Mouse (Mus musculus): Measurements from ENCODE around the gene Abhd4. TPM values are rescaled to one million over a fixed set of nuclear protein-coding genes. Genes with fewer than 3 reads are reported as not detected.

Abhd4 gene
- total and polyA plus RNA-seq, 2 experiments from 2014 or later, result 69.7 to 75.1 TPM

- Histone ChIP-seq H3K9ac (no peak overlapping the region), H3K4me3 (ENCODE audit: low read depth, low read length) (no peak overlapping the region), H3K36me3 (ENCODE audit: insufficient read depth) (no peaks in the 10 kb centered on the region), H3K4me2 (ENCODE audit: low read depth) (no peak overlapping the region), H3K9me3 (ENCODE audit: low read length) (no peaks in the 10 kb centered on the region), H3K27me3 (ENCODE audit: insufficient read depth, low read length) (no peaks in the 10 kb centered on the region), H3K4me1 (ENCODE audit: insufficient read depth) (no peaks in the 10 kb centered on the region), H3K27ac (ENCODE audit: low read depth, low read length) (no peak overlapping the region)
- 88% methylated on average over 3 of the region's 3 CpGs for WGBS
- no peak for DNase-seq
- ATAC-seq, result no peak
- TF ChIP-seq CTCF (IDR thresholded peaks at IDR 0.05; ENCODE audit: low read depth), result no peak
These were observed 18.7 kb downstream of the Abhd4 start for GRCm38 (mm10) chr14:54272696-54273095.

GRCm38 (mm10) chr14:54276446-54276845, 22.5 kb downstream of the Abhd4 start:
- Histone ChIP-seq H3K27ac (ENCODE audit: low read depth, low read length) (no peak overlapping the region), H3K9me3 (ENCODE audit: low read length) (no peaks in the 10 kb centered on the region), H3K36me3 (ENCODE audit: insufficient read depth) (no peaks in the 10 kb centered on the region), H3K9ac (no peak overlapping the region), H3K27me3 (ENCODE audit: insufficient read depth, low read length) (no peaks in the 10 kb centered on the region), H3K4me3 (ENCODE audit: low read depth, low read length) (no peak overlapping the region), H3K4me1 (ENCODE audit: insufficient read depth) (no peaks in the 10 kb centered on the region), H3K4me2 (ENCODE audit: low read depth) (no peak overlapping the region)
- ATAC-seq (no peak), DNase-seq (no peak)
- no peak for TF ChIP-seq CTCF (IDR thresholded peaks at IDR 0.05; ENCODE audit: low read depth)
- 97% methylated on average over 2 of the region's 2 CpGs for WGBS

GRCm38 (mm10) chr14:54284839-54285238, 30.9 kb downstream of the Abhd4 start, which contains the start of gene Olfr49:
Olfr49 (minus strand) TSS chr14:54284939.
- Histone ChIP-seq H3K9ac (no peak within 1 kb of the TSS), H3K4me1 (ENCODE audit: insufficient read depth) (no peaks in the 10 kb centered on the region), H3K27ac (ENCODE audit: low read depth, low read length) (no peak within 1 kb of the TSS), H3K4me2 (ENCODE audit: low read depth) (no peak within 1 kb of the TSS), H3K9me3 (ENCODE audit: low read length) (no peaks in the 10 kb centered on the region), H3K4me3 (ENCODE audit: low read depth, low read length) (no peak within 1 kb of the TSS), H3K36me3 (ENCODE audit: insufficient read depth) (no peaks in the 10 kb centered on the region), H3K27me3 (ENCODE audit: insufficient read depth, low read length) (no peaks in the 10 kb centered on the region)
- no peak for TF ChIP-seq CTCF (IDR thresholded peaks at IDR 0.05; ENCODE audit: low read depth)
- DNase-seq (no peak), ATAC-seq (no peak)
- 76% methylated on average over 1 of the region's 1 CpGs for WGBS

GRCm38 (mm10) chr14:54300136-54300535, 46.1 kb downstream of the Abhd4 start:
- H3K9me3 ChIP-seq (ENCODE audit: low read length), result no peaks in the 10 kb centered on the region
- H3K4me3 ChIP-seq (ENCODE audit: low read depth, low read length), result no peak overlapping the region
- no peaks in the 10 kb centered on the region for H3K27me3 ChIP-seq (ENCODE audit: insufficient read depth, low read length)
- no peak for DNase-seq
- H3K4me1 ChIP-seq (ENCODE audit: insufficient read depth), result no peaks in the 10 kb centered on the region
- no peak for ATAC-seq
- no peaks in the 10 kb centered on the region for H3K36me3 ChIP-seq (ENCODE audit: insufficient read depth)
- H3K4me2 ChIP-seq (ENCODE audit: low read depth), result no peak overlapping the region
- WGBS, result 85% methylated on average over 5 of the region's 5 CpGs
- no peak for TF ChIP-seq CTCF (IDR thresholded peaks at IDR 0.05; ENCODE audit: low read depth)
- no peak overlapping the region for H3K27ac ChIP-seq (ENCODE audit: low read depth, low read length)
- H3K9ac ChIP-seq, result no peak overlapping the region

- H3K4me1 ChIP-seq (ENCODE audit: insufficient read depth), result no peaks in the 10 kb centered on the region
- no peak for TF ChIP-seq CTCF (IDR thresholded peaks at IDR 0.05; ENCODE audit: low read depth)
- WGBS, result 90% methylated on average over 3 of the region's 3 CpGs
- H3K27ac ChIP-seq (ENCODE audit: low read depth, low read length), result no peak overlapping the region
- H3K27me3 ChIP-seq (ENCODE audit: insufficient read depth, low read length), result no peaks in the 10 kb centered on the region
- H3K4me2 ChIP-seq (ENCODE audit: low read depth), result no peak overlapping the region
- no peak for ATAC-seq
- no peak overlapping the region for H3K4me3 ChIP-seq (ENCODE audit: low read depth, low read length)
- no peaks in the 10 kb centered on the region for H3K9me3 ChIP-seq (ENCODE audit: low read length)
- no peaks in the 10 kb centered on the region for H3K36me3 ChIP-seq (ENCODE audit: insufficient read depth)
- DNase-seq, result no peak
- no peak overlapping the region for H3K9ac ChIP-seq
These were observed 46.7 kb downstream of the Abhd4 start for GRCm38 (mm10) chr14:54300676-54301075.

GRCm38 (mm10) chr14:54311763-54312162, 57.8 kb downstream of the Abhd4 start:
- DNase-seq, result no peak
- TF ChIP-seq CTCF (IDR thresholded peaks at IDR 0.05; ENCODE audit: low read depth), result no peak
- Histone ChIP-seq H3K27ac (ENCODE audit: low read depth, low read length) (no peak overlapping the region), H3K36me3 (ENCODE audit: insufficient read depth) (no peaks in the 10 kb centered on the region), H3K9me3 (ENCODE audit: low read length) (no peaks in the 10 kb centered on the region), H3K9ac (no peak overlapping the region), H3K4me3 (ENCODE audit: low read depth, low read length) (no peak overlapping the region), H3K27me3 (ENCODE audit: insufficient read depth, low read length) (no peaks in the 10 kb centered on the region), H3K4me2 (ENCODE audit: low read depth) (no peak overlapping the region), H3K4me1 (ENCODE audit: insufficient read depth) (no peaks in the 10 kb centered on the region)
- ATAC-seq, result no peak
- 28% methylated on average over 3 of the region's 3 CpGs for WGBS

Other genes starting within 250 kb of the Abhd4 start
- 115 and 230 TPM in 2 replicates for gene Dad1, start 84 bp upstream of the Abhd4 start, total RNA-seq (2014; rRNA removed)
- 375 and 416 TPM in 2 replicates for gene Dad1, start 84 bp upstream of the Abhd4 start, polyA plus RNA-seq (2015; fragmentation: Nextera tagmentation; extraction: Ambion mirVana)
- not detected in 2 replicates for gene Olfr49, start 30.8 kb downstream of the Abhd4 start, total RNA-seq (2014; rRNA removed)
- 0.18 TPM in 1 of 2 replicates, not detected in the other for gene Olfr49, start 30.8 kb downstream of the Abhd4 start, polyA plus RNA-seq (2015; fragmentation: Nextera tagmentation; extraction: Ambion mirVana)
- gene Oxa1l, start 106.6 kb downstream of the Abhd4 start, total RNA-seq (2014; rRNA removed), result 52.9 and 76.9 TPM in 2 replicates
- gene Oxa1l, start 106.6 kb downstream of the Abhd4 start, polyA plus RNA-seq (2015; fragmentation: Nextera tagmentation; extraction: Ambion mirVana), result 51.6 and 59.4 TPM in 2 replicates
- 2.2 and 3.4 TPM in 2 replicates for gene Slc7a7, start 163.6 kb downstream of the Abhd4 start, total RNA-seq (2014; rRNA removed)
- 2.8 and 3.2 TPM in 2 replicates for gene Slc7a7, start 163.6 kb downstream of the Abhd4 start, polyA plus RNA-seq (2015; fragmentation: Nextera tagmentation; extraction: Ambion mirVana)
- gene Mrpl52, start 172.7 kb downstream of the Abhd4 start, total RNA-seq (2014; rRNA removed), result 151 and 217 TPM in 2 replicates
- gene Mrpl52, start 172.7 kb downstream of the Abhd4 start, polyA plus RNA-seq (2015; fragmentation: Nextera tagmentation; extraction: Ambion mirVana), result 277 and 336 TPM in 2 replicates
- 29.0 and 40.7 TPM in 2 replicates for gene Mmp14, start 177.4 kb downstream of the Abhd4 start, total RNA-seq (2014; rRNA removed)
- gene Mmp14, start 177.4 kb downstream of the Abhd4 start, polyA plus RNA-seq (2015; fragmentation: Nextera tagmentation; extraction: Ambion mirVana), result 32.5 and 39.1 TPM in 2 replicates
- gene Lrp10, start 209.9 kb downstream of the Abhd4 start, total RNA-seq (2014; rRNA removed), result 39.6 and 45.8 TPM in 2 replicates
- 38.0 and 38.5 TPM in 2 replicates for gene Lrp10, start 209.9 kb downstream of the Abhd4 start, polyA plus RNA-seq (2015; fragmentation: Nextera tagmentation; extraction: Ambion mirVana)
- 25.5 and 31.0 TPM in 2 replicates for gene Rem2, start 221.9 kb downstream of the Abhd4 start, total RNA-seq (2014; rRNA removed)
- gene Rem2, start 221.9 kb downstream of the Abhd4 start, polyA plus RNA-seq (2015; fragmentation: Nextera tagmentation; extraction: Ambion mirVana), result 22.5 and 28.0 TPM in 2 replicates

Measured in forebrain, postnatal 0 days (tissue).